Mouse (Mus musculus): ENCODE measurements around the gene Chmp1a. TPM values are rescaled to one million over a fixed set of nuclear protein-coding genes. Genes with fewer than 3 reads are reported as not detected.

Chmp1a gene
- total RNA-seq, 2 experiments from 2014 or later, result 21.9 to 36.1 TPM

GRCm38 (mm10) chr8:123156070-123156773, 56.3 kb downstream of the Chmp1a start:
- no peak for ATAC-seq (ENCODE audit: poor library complexity, severe bottlenecking)

DNA sequence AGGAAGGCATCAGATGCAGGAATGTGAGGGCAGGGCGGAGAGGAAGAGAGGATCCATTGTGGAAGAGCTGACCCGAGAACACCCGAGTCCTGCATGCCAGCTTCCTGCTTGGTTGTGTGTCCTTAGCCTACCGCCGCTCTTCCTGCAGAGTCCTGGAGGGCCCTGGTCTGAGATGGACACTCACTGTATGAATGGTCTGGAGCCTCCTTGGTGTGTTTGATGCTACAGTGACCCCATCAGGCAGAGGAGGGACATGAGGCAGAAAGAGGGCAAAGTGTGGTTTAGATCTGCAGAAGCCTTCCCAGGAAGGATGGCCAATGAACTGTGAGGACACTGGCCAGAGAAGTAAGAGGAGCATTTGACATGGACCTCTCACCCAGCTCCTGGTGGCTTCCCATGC, 57.4 kb downstream of the Chmp1a start:
- no peak for ATAC-seq (ENCODE audit: poor library complexity, severe bottlenecking)

Other genes with a start within 250 kb of the Chmp1a start
- 86.2 and 87.9 TPM in 2 replicates for gene Ankrd11, start 170.5 kb downstream of the Chmp1a start, total RNA-seq (2015)
- gene Ankrd11, start 170.5 kb downstream of the Chmp1a start, total RNA-seq (2017), result 90.5 and 102 TPM in 2 replicates
- 39.2 and 40.0 TPM in 2 replicates for gene Spg7, start 149.8 kb downstream of the Chmp1a start, total RNA-seq (2015)
- gene Spg7, start 149.8 kb downstream of the Chmp1a start, total RNA-seq (2017), result 34.3 and 56.2 TPM in 2 replicates
- gene Rpl13, start 110.4 kb downstream of the Chmp1a start, total RNA-seq (2015), result 726 and 746 TPM in 2 replicates
- gene Rpl13, start 110.4 kb downstream of the Chmp1a start, total RNA-seq (2017), result 1,905 and 2,227 TPM in 2 replicates
- 0.11 TPM in 1 of 2 replicates, not detected in the other for gene Cpne7, start 95.4 kb downstream of the Chmp1a start, total RNA-seq (2015)
- 0.22 and 0.98 TPM in 2 replicates for gene Cpne7, start 95.4 kb downstream of the Chmp1a start, total RNA-seq (2017)
- gene Sult5a1, start 54.4 kb downstream of the Chmp1a start, total RNA-seq (2015), result not detected in 2 replicates
- not detected in 2 replicates for gene Sult5a1, start 54.4 kb downstream of the Chmp1a start, total RNA-seq (2017)
- 0.36 and 1.8 TPM in 2 replicates for gene Dpep1, start 26.5 kb downstream of the Chmp1a start, total RNA-seq (2015)
- gene Dpep1, start 26.5 kb downstream of the Chmp1a start, total RNA-seq (2017), result 0.24 and 0.33 TPM in 2 replicates
- 0.09 and 0.11 TPM in 2 replicates for gene Spata33, start 69 bp upstream of the Chmp1a start, total RNA-seq (2015)
- not detected in 2 replicates for gene Spata33, start 69 bp upstream of the Chmp1a start, total RNA-seq (2017)
- 11.1 and 13.8 TPM in 2 replicates for gene Cdk10, start 12.1 kb upstream of the Chmp1a start, total RNA-seq (2015)
- 16.3 and 20.2 TPM in 2 replicates for gene Cdk10, start 12.1 kb upstream of the Chmp1a start, total RNA-seq (2017)
- 5.4 and 5.5 TPM in 2 replicates for gene Spata2l, start 23.5 kb upstream of the Chmp1a start, total RNA-seq (2015)
- 2.2 and 4.7 TPM in 2 replicates for gene Spata2l, start 23.5 kb upstream of the Chmp1a start, total RNA-seq (2017)
- gene Zfp276, start 41.4 kb upstream of the Chmp1a start, total RNA-seq (2015), result 13.5 and 16.4 TPM in 2 replicates
- 15.7 and 30.6 TPM in 2 replicates for gene Zfp276, start 41.4 kb upstream of the Chmp1a start, total RNA-seq (2017)
- 19.3 and 19.7 TPM in 2 replicates for gene Vps9d1, start 41.6 kb upstream of the Chmp1a start, total RNA-seq (2015)
- gene Vps9d1, start 41.6 kb upstream of the Chmp1a start, total RNA-seq (2017), result 23.8 and 27.7 TPM in 2 replicates
- 29.5 and 36.3 TPM in 2 replicates for gene Fanca, start 105.8 kb upstream of the Chmp1a start, total RNA-seq (2015)
- gene Fanca, start 105.8 kb upstream of the Chmp1a start, total RNA-seq (2017), result 37.9 and 50.2 TPM in 2 replicates
- gene Spire2, start 120.0 kb upstream of the Chmp1a start, total RNA-seq (2015), result 0.07 TPM in 1 of 2 replicates, not detected in the other
- gene Spire2, start 120.0 kb upstream of the Chmp1a start, total RNA-seq (2017), result not detected in 2 replicates
- gene Tcf25, start 161.0 kb upstream of the Chmp1a start, total RNA-seq (2015), result 68.3 and 86.8 TPM in 2 replicates
- 187 and 329 TPM in 2 replicates for gene Tcf25, start 161.0 kb upstream of the Chmp1a start, total RNA-seq (2017)
- gene Mc1r, start 194.3 kb upstream of the Chmp1a start, total RNA-seq (2015), result not detected in 2 replicates
- not detected in 2 replicates for gene Mc1r, start 194.3 kb upstream of the Chmp1a start, total RNA-seq (2017)
- gene Tubb3, start 198.7 kb upstream of the Chmp1a start, total RNA-seq (2015), result 0.89 and 1.0 TPM in 2 replicates
- 0.37 and 1.2 TPM in 2 replicates for gene Tubb3, start 198.7 kb upstream of the Chmp1a start, total RNA-seq (2017)
- 15.2 and 19.6 TPM in 2 replicates for gene Def8, start 210.8 kb upstream of the Chmp1a start, total RNA-seq (2015)
- gene Def8, start 210.8 kb upstream of the Chmp1a start, total RNA-seq (2017), result 24.9 and 27.3 TPM in 2 replicates

Measured in megakaryocyte, adult 5-6 weeks (primary cell).